Mouse (Mus musculus) neural tube, embryonic 12.5 days (tissue): ENCODE measurements around the gene Il20ra. TPM values are rescaled to one million over a fixed set of nuclear protein-coding genes. Genes with fewer than 3 reads are reported as not detected.

Experiments
- ATAC-seq: fragments of 200-750 bp; cut with Nextera tagmentation; 2 replicates; pipeline ENCODE4 v1.8.0; 2017; ENCODE audit warnings: low read depth, mild to moderate bottlenecking, moderate TSS enrichment, moderate library complexity; ENCODE audit not compliant: low FRiP score
- H3K27ac ChIP-seq: fragments of 300-500 bp; sonication (generic); 2 replicates; pipeline ENCODE4 v1.5.1; 2016
- H3K27me3 ChIP-seq: fragments of 300-500 bp; sonication (generic); replicated peaks from 2 replicates; pipeline ENCODE4 v1.6.1; 2016; ENCODE audit warnings: mild to moderate bottlenecking
- H3K36me3 ChIP-seq: fragments of 300-500 bp; sonication (generic); 2 replicates; pipeline ENCODE4 v1.6.1; 2016; ENCODE audit warnings: mild to moderate bottlenecking
- H3K4me1 ChIP-seq: fragments of 300-500 bp; sonication (generic); 2 replicates; pipeline ENCODE4 v1.6.1; 2016
- H3K4me2 ChIP-seq: fragments of 300-500 bp; sonication (generic); replicated peaks from 2 replicates; pipeline ENCODE4 v1.6.1; 2016; ENCODE audit warnings: mild to moderate bottlenecking
- H3K4me3 ChIP-seq: fragments of 300-500 bp; sonication (generic); 2 replicates; pipeline ENCODE4 v1.5.1; 2016
- H3K9ac ChIP-seq: fragments of 300-500 bp; sonication (generic); 2 replicates; pipeline ENCODE4 v1.6.1; 2016; ENCODE audit warnings: mild to moderate bottlenecking
- H3K9me3 ChIP-seq: fragments of 300-500 bp; sonication (generic); 2 replicates; pipeline ENCODE4 v1.6.1; 2016; ENCODE audit warnings: mild to moderate bottlenecking
- WGBS: fragments of 180-500 bp; shearing (Covaris S2); methylation state at CpG from one replicate; pipeline ENCODE4 v1.1.7; 2016; 5-methylcytosine and 5-hydroxymethylcytosine counted together
- polyA plus RNA-seq: library from polyadenylated mRNA; unstranded; fragments of >200 nt; fragmentation: Nextera tagmentation; extraction: Ambion mirVana; gene quantifications from 2 replicates; pipeline ENCODE4 v1.2.1, GENCODE M21; 2016

Gene Il20ra
- polyA plus RNA-seq, 1 experiment from 2014 or later = not detected

DNA sequence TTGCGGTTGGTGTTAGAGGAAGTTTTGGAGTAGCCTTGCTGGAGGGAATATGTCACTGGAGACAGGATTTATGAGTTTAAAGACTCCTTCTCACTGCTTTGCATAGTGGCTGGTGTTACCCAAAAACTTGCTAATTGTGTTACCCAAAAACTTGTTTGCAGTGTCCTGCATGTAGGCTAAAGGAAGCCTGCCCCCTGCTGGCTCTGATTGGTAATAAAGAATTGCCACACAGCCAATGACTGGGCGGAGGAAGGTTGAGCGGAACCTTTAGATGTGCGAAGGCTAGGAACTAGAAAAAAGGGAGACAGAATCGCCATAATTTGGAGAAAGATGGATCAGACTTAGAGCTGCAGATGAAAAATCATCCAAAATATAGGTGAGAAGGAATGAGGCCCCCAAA is 69.0 kb downstream of the Il20ra start:
- Histone ChIP-seq H3K4me3 (no peak overlapping the region), H3K36me3 (no peaks in the 10 kb centered on the region), H3K27me3 (no peaks in the 10 kb centered on the region), H3K4me2 (no peak overlapping the region), H3K4me1 (no peaks in the 10 kb centered on the region), H3K9me3 (no peaks in the 10 kb centered on the region), H3K27ac (no peak overlapping the region), H3K9ac (no peak overlapping the region)
- ATAC-seq = no peak
- 87% methylated on average over 5 of the region's 5 CpGs for WGBS

DNA sequence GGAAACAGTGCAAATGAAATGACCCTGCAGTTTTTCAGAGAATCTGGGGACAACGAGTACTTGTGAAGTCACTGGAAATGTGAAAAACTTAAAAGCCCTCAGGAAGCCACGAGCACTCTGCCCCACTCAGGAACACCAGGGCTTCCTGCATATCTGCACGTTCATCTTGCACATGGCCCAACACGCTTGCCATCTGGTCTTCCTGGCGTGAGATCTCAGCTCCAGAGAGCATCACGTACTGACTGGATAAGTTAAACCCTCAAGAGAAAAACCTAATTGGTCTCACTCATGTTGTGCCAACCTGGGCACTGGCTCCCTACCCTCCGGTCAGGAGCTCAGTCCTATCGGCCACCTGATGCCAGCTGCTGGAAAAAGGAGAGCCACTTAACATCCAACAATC is 82.6 kb downstream of the Il20ra start:
- ATAC-seq = no peak
- WGBS = 87% methylated on average over 8 of the region's 8 CpGs
- H3K36me3 ChIP-seq = no peaks in the 10 kb centered on the region
- H3K9me3 ChIP-seq = no peaks in the 10 kb centered on the region
- no peaks in the 10 kb centered on the region for H3K4me1 ChIP-seq
- H3K27me3 ChIP-seq = no peaks in the 10 kb centered on the region
- no peak overlapping the region for H3K9ac ChIP-seq
- no peak overlapping the region for H3K4me2 ChIP-seq
- no peak overlapping the region for H3K4me3 ChIP-seq
- H3K27ac ChIP-seq = no peak overlapping the region

DNA sequence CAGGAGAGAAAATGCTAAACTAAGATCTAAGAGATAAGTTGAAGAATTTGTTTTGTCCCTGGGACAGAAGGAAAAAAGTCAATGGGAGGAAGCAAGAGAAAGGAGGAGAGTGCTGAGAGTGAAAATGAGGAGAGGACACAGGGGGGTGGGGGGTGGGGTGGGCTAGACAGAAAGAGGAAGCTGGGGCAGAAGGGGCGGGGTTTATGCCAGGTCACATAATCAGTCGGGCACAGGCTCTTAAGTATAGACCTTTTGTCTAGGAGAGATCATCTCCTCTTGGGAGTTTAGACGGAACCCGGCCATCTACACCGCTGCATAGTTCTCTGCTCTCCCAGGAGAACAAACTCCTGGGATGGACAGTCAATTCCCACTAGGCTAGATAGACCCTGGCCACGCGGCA is 90.6 kb downstream of the Il20ra start:
- H3K27ac ChIP-seq = no peak overlapping the region
- H3K36me3 ChIP-seq = no peaks in the 10 kb centered on the region
- H3K27me3 ChIP-seq = no peaks in the 10 kb centered on the region
- no peak overlapping the region for H3K9ac ChIP-seq
- ATAC-seq = no peak
- 84% methylated on average over 7 of the region's 7 CpGs for WGBS
- H3K4me3 ChIP-seq = no peak overlapping the region
- no peaks in the 10 kb centered on the region for H3K9me3 ChIP-seq
- H3K4me2 ChIP-seq = no peak overlapping the region
- no peaks in the 10 kb centered on the region for H3K4me1 ChIP-seq

DNA sequence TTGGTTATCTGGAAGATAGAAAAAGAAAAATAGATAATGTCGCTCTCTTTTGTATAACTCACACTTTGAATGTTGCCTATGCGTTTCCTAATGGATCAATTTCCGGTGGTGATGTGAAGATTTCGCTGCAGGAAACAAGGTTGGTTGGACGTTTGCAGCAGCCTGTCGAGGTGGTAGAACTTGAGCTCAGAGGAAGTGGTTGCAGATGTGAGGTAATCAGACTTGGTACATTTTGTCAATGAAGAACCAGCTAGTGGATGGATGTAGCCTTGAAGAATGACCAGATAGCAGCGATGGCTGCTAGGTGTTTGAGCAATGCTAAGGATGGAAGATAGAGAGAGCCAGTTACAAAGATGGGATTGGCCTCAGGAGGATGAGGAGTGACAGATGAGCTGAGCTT is 92.4 kb downstream of the Il20ra start:
- no peak for ATAC-seq
- Histone ChIP-seq H3K4me3 (no peak overlapping the region), H3K9me3 (no peaks in the 10 kb centered on the region), H3K36me3 (no peaks in the 10 kb centered on the region), H3K4me2 (no peak overlapping the region), H3K27ac (no peak overlapping the region), H3K4me1 (no peaks in the 10 kb centered on the region), H3K27me3 (no peaks in the 10 kb centered on the region), H3K9ac (no peak overlapping the region)
- whole genome bisulfite sequencing = 85% methylated on average over 7 of the region's 7 CpGs

Other genes with a start within 250 kb of the Il20ra start
- gene Ifngr1, start 120.6 kb upstream of the Il20ra start, polyA plus RNA-seq = 26.7 and 28.9 TPM in 2 replicates
- not detected in 2 replicates for gene Il22ra2, start 90.6 kb upstream of the Il20ra start, polyA plus RNA-seq
- 0.87 and 0.95 TPM in 2 replicates for gene Slc35d3, start 138.9 kb downstream of the Il20ra start, polyA plus RNA-seq
- gene Pex7, start 195.1 kb downstream of the Il20ra start, polyA plus RNA-seq = 24.8 and 26.4 TPM in 2 replicates
- gene Map3k5, start 221.9 kb downstream of the Il20ra start, polyA plus RNA-seq = 1.1 and 1.2 TPM in 2 replicates